Mouse (Mus musculus) Patski (cell line): ENCODE measurements around the gene Ccdc88c. TPM values are rescaled to one million over a fixed set of nuclear protein-coding genes. Genes with fewer than 3 reads are reported as not detected.

Experiments used
- ATAC-seq: fragments of 100-300 bp; one replicate; pipeline ENCODE4 v1.8.0; 2021
- CTCF ChIA-PET: fragments of 350-600 bp; sonication (Branson Sonifier 250); formaldehyde crosslinking; loops from one replicate; lab custom pipeline; 2022; ENCODE audit warnings: inconsistent platforms; lab: Charles Lee
- POLR2A ChIA-PET: fragments of 350-600 bp; sonication (Branson Sonifier 250); formaldehyde crosslinking; loops from one replicate; lab custom pipeline; 2022; ENCODE audit warnings: antibody characterized with exemption, inconsistent platforms; lab: Charles Lee
- DNase-seq: peaks from one replicate; pipeline ENCODE4 v3.0.0-alpha.2; 2011; ENCODE audit warnings: low read depth, low spot score
- H3K27me3 ChIP-seq: fragments of 371-371 bp; one replicate; pipeline ENCODE4 v1.5.1; 2021
- CTCF ChIP-seq: fragments of 100-300 bp; IDR thresholded peaks from one replicate; pipeline ENCODE4 v1.5.1; 2021
- in situ Hi-C: fragments of 300-500 bp; cut with MboI; formaldehyde crosslinking; loops from 3 replicates; pipeline ENCODE4 v1.11.1; 2018; ENCODE audit warnings: low pct_unique_long_range_greater_than_20kb, mixed read lengths
- polyA plus RNA-seq: library from polyadenylated mRNA; unstranded; gene quantifications from one replicate; pipeline ENCODE4 v1.2.3, GENCODE M21; 2021

The Ccdc88c gene
- polyA plus RNA-seq, 1 experiment from 2014 or later, result 9.8 TPM

DNA sequence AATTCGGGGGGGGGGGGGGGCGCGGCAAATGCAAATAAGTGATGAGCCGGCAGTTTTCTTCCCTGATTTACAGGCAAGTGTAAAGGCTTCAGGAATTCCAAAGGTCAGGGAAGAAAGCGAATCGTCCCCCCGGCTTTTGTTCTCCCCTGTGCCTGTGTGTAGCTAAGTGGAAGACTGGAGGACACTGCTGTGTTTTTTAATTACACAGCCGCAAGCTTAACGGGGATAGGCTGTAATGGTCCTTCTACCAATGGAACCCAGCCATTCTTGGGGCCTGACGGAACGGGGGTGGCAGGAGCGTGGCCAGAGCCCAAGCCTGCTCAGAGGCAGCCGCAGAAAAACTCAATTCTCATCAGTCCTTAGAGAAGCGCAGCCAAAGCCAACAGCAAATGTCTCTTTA is 1.9 kb downstream of the Ccdc88c start:
- in situ Hi-C loops, result loop anchor here (5.0 to 25.0 kb wide), 2 partner anchors 70 to 465 kb away; no protein-coding TSS in a partner anchor
- ATAC-seq (no peak), DNase-seq (no peak)
- ChIA-PET CTCF (interaction anchor here (1.0 to 5.9 kb wide), 3 partner anchors 24 to 75 kb away, joined by 3 to 60 read pairs (median 5); no protein-coding TSS in a partner anchor), POLR2A (interaction anchor here (0.8 kb wide), 1 partner anchor 32 kb away, joined by 3 read pairs; no protein-coding TSS in a partner anchor)
- H3K27me3 ChIP-seq, result no peaks in the 10 kb centered on the region
- TF ChIP-seq CTCF, result no peak

DNA sequence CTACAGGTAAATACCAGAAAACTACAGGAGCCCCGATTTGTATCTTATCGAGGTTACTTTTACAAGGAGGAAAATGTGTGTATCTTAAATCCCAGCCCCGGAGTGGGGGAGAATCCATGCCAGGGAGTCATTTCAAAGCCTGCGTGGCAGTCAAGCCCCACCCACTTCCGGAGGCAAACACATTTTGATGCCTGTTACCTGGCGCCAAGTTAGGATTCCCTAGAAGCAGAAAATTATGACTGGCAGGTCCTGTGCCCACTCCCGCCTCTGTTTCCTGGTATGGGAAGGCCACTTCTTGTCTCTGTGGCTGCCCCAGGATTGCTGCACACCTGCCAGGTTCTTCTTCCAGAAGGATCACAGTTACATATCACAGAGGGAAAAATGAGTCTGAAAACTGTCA is 2.3 kb downstream of the Ccdc88c start:
- DNase-seq, result no peak
- ChIA-PET CTCF (interaction anchor here (1.0 to 5.9 kb wide), 3 partner anchors 24 to 75 kb away, joined by 3 to 60 read pairs (median 5); no protein-coding TSS in a partner anchor), POLR2A (interaction anchor here (0.8 kb wide), 1 partner anchor 31 kb away, joined by 3 read pairs; no protein-coding TSS in a partner anchor)
- no peak for TF ChIP-seq CTCF
- ATAC-seq, result no peak
- H3K27me3 ChIP-seq, result no peaks in the 10 kb centered on the region
- in situ Hi-C loops, result loop anchor here (5.0 to 25.0 kb wide), 2 partner anchors 69 to 464 kb away; no protein-coding TSS in a partner anchor

DNA sequence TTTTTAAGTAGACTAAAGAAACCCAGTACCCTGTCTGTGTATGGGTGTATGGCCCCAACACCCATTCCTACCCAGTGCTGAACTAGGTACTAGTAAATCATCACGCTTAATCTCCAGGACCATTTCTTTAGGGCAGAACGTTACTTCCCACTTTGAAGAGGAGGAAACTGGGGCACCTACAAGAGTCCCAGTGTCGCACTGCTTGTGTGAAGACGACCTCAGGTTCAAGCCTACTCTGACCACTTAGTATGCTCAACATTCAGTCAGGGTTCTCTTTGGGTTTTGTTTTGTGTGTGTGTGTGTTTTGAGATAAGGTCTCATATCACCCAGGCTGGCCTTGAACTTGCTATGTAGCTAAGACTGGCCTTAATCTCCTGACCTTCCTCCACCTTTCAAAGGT is 2.8 kb downstream of the Ccdc88c start:
- DNase-seq, result no peak

DNA sequence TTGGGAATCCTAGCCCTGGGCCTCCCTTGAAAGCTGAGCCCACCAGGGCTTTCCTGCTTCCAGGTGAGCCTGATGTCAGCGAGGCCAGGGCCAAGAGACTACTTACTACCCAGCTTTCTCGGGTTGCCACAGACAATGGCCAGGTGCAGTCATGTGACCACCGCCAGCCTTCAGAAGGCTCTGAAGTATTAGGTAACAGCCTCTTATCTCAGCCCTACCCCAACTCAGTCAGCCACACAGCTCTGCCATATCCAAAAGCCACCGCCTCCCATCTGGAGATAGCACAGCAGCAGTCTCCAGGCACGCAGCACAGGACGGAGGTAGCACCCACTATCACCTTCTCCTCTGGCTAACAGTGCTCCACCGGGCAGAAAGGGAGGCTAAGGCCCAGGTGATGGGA is 3.5 kb downstream of the Ccdc88c start:
- H3K27me3 ChIP-seq, result no peaks in the 10 kb centered on the region
- no peak for TF ChIP-seq CTCF
- ATAC-seq, result no peak
- CTCF ChIA-PET, result interaction anchor here (1.1 to 2.0 kb wide), 2 partner anchors 9 to 67 kb away, joined by 4 read pairs; no protein-coding TSS in a partner anchor
- DNase-seq, result no peak
- in situ Hi-C loops, result loop anchor here (5.0 to 25.0 kb wide), 2 partner anchors 68 to 463 kb away; no protein-coding TSS in a partner anchor
- POLR2A ChIA-PET, result no interaction called here

More for the DNA sequence above, 2.8 kb downstream of the Ccdc88c start:
- no peak for ATAC-seq
- POLR2A ChIA-PET, result no interaction called here
- in situ Hi-C loops, result loop anchor here (5.0 to 25.0 kb wide), 2 partner anchors 69 to 464 kb away; no protein-coding TSS in a partner anchor
- no peak for TF ChIP-seq CTCF
- CTCF ChIA-PET, result interaction anchor here (2.0 to 5.9 kb wide), 2 partner anchors 10 to 68 kb away, joined by 4 to 60 read pairs; no protein-coding TSS in a partner anchor
- no peaks in the 10 kb centered on the region for H3K27me3 ChIP-seq

DNA sequence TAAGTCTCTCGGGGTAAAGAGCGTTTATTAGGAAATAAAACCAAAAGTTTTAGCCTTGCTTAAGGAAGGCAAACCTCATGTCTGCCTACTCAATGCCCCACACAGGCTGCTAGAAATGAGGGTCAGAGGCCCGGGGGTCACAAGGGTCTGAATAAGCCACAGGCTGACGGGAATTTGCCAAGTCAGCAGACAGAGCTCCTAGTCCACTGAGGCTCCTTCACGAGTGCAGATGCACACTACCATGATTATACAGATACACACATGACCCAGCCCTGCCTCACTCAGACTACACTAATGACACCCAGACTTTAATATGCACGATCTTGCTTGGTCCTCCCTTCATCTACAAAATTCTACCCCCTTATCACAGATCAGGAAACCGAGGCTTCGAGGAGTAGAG is 4.0 kb downstream of the Ccdc88c start:
- ATAC-seq (no peak), DNase-seq (no peak)
- no peak for TF ChIP-seq CTCF
- CTCF ChIA-PET, result interaction anchor here (1.1 to 2.0 kb wide), 2 partner anchors 9 to 67 kb away, joined by 4 read pairs; no protein-coding TSS in a partner anchor
- in situ Hi-C loops, result loop anchor here (5.0 to 25.0 kb wide), 2 partner anchors 68 to 463 kb away; no protein-coding TSS in a partner anchor
- no peaks in the 10 kb centered on the region for H3K27me3 ChIP-seq
- POLR2A ChIA-PET, result no interaction called here

DNA sequence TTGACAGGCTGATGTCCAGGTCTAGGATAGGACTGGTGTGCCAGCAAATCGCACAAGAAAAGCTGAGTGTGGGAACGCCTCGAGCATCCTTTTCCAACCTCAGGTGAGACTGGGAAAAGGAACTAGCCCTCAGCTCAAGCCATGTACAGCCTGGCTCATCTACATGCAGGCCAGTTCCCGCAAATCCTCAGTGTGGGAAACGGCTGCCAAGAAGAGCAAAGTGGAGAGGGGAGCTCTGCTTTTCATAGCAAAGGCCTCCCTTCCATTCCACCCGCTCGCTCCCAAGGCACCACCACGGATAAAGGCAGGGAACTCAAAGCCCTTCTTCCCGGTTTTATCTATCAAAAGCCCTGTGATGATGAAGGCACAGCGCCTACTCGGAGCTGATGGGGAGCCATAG is 5.7 kb downstream of the Ccdc88c start:
- ATAC-seq (no peak), DNase-seq (no peak)
- in situ Hi-C loops, result no loop called here
- ChIA-PET CTCF (no interaction called here), POLR2A (no interaction called here)
- no peak for TF ChIP-seq CTCF
- no peaks in the 10 kb centered on the region for H3K27me3 ChIP-seq

DNA sequence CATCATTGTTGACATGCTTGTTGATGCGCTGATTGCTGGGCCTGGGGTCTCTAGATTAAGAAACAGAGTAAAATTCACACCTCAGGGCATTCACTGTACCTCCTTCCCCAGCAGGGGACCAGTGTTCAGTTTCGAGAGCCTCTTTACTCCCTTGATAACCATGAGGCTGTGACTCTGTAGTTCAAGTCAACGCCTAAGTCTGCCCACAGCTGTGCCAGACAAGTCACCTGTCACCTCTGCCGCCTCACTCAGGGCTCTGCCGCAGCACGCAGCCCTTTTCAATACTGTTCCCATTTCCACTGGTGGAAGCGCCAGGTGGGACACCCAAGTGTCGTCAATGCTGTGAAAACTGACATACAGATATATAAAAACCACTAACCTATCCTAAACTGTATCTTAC is 6.5 kb downstream of the Ccdc88c start:
- ChIA-PET POLR2A (no interaction called here), CTCF (no interaction called here)
- no peak for TF ChIP-seq CTCF
- H3K27me3 ChIP-seq, result no peaks in the 10 kb centered on the region
- in situ Hi-C loops, result no loop called here
- DNase-seq, result no peak
- no peak for ATAC-seq

DNA sequence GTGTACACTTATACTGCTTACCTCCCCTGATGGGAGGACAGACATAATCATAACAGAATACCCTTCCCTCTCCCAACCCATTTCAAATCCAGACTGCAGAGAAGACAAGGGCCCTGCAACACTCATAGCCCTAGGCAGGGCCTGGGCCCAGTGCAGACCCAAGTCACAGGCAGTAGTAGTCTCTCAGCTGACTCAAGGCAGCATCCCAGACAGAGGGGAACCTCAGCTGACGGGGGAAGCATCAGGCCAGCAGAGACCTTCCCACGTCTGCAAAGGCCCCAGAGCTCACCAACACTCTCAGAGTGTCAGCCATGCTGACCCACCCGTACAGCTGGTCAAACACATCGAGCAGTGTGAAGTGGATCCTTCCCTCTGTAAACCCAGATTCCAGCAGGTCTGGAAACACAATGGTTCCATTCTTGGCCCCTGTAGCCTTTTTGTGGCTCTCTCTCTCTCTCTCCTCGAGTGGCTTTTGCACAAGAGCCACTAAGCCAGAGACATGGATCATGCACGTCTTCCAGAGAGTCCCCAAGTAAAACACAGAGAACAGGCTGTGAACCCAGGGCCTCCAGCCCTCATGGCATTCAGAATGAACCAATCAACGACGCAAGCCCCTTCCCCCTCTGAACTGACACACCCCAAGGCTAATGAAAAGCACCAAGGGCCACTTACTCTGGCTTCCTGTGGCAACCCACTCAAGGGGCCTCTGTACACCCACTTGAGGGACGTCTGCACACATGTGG is 7.2 kb downstream of the Ccdc88c start:
- ChIA-PET POLR2A (no interaction called here), CTCF (interaction anchor here (1.4 kb wide), 1 partner anchor 69 kb away, joined by 3 read pairs; no protein-coding TSS in a partner anchor)
- in situ Hi-C loops, result no loop called here
- ATAC-seq (no peak), DNase-seq (no peak)
- no peaks in the 10 kb centered on the region for H3K27me3 ChIP-seq
- TF ChIP-seq CTCF, result no peak

DNA sequence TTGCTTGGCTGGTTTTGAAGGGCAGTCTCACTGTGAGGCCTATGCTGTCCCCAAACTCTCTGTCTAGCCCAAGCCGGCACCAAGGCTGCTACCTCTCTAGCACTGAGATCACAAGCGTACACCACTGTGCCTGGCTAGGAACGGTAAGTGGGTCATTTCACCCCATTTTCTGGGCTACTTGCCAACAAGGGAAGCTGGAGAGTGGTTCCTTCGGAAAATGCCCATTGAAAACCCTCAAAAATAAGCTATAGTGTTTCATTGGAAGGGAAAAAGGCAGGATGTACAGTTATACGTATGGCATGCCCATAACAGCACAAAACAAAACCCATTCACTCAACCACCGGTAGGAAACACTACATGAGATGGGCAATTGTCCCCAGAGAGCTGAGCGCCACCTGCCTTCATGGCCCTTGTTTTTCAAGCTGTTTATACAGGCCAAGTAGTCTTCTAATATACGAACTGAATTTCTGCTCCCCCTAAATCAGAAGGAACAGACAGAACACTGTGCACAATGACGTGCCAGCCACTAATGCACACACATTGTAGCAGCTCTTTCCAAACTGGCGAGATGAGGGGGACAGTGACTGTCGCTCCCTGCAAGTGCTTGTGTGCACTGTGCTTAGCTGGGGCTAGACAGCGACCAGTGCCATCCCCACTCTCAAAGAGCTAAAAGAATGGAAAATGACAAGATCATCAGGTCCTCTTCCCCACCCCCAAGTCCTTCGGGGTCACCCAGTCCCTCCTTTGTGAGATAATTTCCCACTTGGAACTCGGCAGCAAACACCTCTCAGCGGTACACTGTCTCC is 8.4 kb downstream of the Ccdc88c start:
- TF ChIP-seq CTCF, result no peak

DNA sequence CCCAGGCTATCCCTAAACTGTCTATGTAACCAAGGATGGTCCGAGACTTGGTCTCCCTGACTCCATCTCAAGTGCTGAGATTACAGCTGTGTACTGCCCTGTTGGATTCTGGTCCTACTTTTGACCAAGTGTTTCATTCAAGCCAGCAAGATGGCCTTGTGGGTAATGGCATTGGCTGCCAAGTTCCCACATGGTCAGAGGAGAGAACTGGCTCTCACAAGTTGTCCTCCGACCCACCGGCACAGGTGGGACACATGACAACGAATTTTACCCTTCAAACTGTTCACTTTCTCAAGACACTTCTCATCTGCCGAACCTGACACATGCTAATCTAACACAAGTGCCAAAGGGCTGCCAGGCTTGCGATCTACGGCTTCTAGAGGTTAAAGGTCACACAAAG is 9.4 kb downstream of the Ccdc88c start:
- POLR2A ChIA-PET, result no interaction called here
- no peak for TF ChIP-seq CTCF
- H3K27me3 ChIP-seq, result no peaks in the 10 kb centered on the region
- ATAC-seq, result no peak
- in situ Hi-C loops, result no loop called here
- CTCF ChIA-PET, result no interaction called here
- DNase-seq, result no peak

More for the DNA sequence above, 8.4 kb downstream of the Ccdc88c start:
- POLR2A ChIA-PET, result no interaction called here
- no peaks in the 10 kb centered on the region for H3K27me3 ChIP-seq
- CTCF ChIA-PET, result interaction anchor here (1.2 to 1.4 kb wide), 2 partner anchors 62 to 68 kb away, joined by 3 to 7 read pairs; no protein-coding TSS in a partner anchor
- ATAC-seq, result no peak
- DNase-seq, result no peak
- in situ Hi-C loops, result no loop called here
